Mouse (Mus musculus): ENCODE measurements at regions not wholly inside any gene's neighbourhood (a gene's known extent, or its start where the extent isn't known, plus 50 kb on each side); places are given as distances from the start of the nearest gene placed in this dataset.

DNA sequence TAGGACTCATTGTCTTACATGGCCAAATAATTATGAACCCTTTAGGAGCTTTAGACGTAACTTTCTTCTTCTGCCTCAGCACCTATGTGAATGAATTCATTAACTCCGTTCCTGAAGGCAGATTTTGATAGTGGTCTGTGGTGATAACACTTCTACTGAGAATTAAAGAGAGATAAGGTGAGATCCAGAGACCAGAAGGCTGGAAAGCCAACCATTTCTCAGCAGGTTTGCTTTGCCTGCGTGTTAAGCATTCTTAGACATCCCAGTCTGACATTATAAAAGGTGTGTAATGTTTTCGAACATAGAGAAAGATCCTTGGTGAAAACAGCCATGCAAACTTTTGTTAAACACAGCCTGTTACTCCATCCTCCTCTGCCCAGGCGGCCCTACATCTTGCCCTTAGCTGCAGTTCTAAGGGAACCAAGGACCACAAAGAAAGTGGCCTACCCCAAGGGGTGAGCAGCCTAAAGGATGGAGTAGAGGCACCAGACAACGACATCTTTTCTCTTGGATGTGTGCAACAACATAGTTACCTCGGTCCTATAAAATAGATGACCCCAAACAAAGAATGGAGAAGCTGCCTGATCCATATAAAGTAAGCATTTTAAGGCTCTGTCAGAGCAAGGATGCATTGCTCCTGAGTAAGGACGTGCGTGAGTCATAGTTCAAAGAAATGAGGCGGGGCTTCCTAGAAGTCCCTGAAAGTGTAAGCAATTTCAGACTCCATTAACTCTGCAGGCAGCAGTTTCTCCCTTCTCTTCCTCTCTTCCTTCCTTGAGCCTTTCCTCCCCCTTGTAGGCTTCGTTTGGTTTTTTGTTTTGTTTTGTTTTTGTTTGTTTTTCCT, 55.1 kb upstream of the Xpr1 start:
- Histone ChIP-seq H3K4me3 (ENCODE audit: insufficient read depth, low read length) (no peak overlapping the region), H3K4me1 (ENCODE audit: control insufficient read depth, insufficient read depth, low read length) (peaks cover 44% of the 10 kb centered on the region), H3K27ac (ENCODE audit: insufficient read depth, low read depth, low read length) (no peak overlapping the region)
- TF ChIP-seq POLR2A (IDR thresholded peaks at IDR 0.05; ENCODE audit: borderline replicate concordance, low read depth, low read length) (no peak), CTCF (IDR thresholded peaks at IDR 0.05; ENCODE audit: low read depth, low read length) (no peak)

- Histone ChIP-seq H3K4me1 (ENCODE audit: control insufficient read depth, insufficient read depth, low read length) (peaks cover 44% of the 10 kb centered on the region), H3K4me3 (ENCODE audit: insufficient read depth, low read length) (no peak overlapping the region), H3K27ac (ENCODE audit: insufficient read depth, low read depth, low read length) (no peak overlapping the region)
- TF ChIP-seq POLR2A (IDR thresholded peaks at IDR 0.05; ENCODE audit: borderline replicate concordance, low read depth, low read length) (no peak), CTCF (IDR thresholded peaks at IDR 0.05; ENCODE audit: low read depth, low read length) (no peak)
Measured at GRCm38 (mm10) chr1:155472956-155473646, 55.9 kb upstream of the Xpr1 start.

GRCm38 (mm10) chr1:155474973-155475372, 57.8 kb upstream of the Xpr1 start:
- peaks cover 44% of the 10 kb centered on the region for H3K4me1 ChIP-seq (ENCODE audit: control insufficient read depth, insufficient read depth, low read length)
- no peak for TF ChIP-seq POLR2A (IDR thresholded peaks at IDR 0.05; ENCODE audit: borderline replicate concordance, low read depth, low read length)
- TF ChIP-seq CTCF (IDR thresholded peaks at IDR 0.05; ENCODE audit: low read depth, low read length): no peak
- H3K27ac ChIP-seq (ENCODE audit: insufficient read depth, low read depth, low read length): no peak overlapping the region
- H3K4me3 ChIP-seq (ENCODE audit: insufficient read depth, low read length): no peak overlapping the region

- H3K27ac ChIP-seq (ENCODE audit: insufficient read depth, low read depth, low read length): no peak overlapping the region
- H3K4me1 ChIP-seq (ENCODE audit: control insufficient read depth, insufficient read depth, low read length): peaks cover 36% of the 10 kb centered on the region
- no peak overlapping the region for H3K4me3 ChIP-seq (ENCODE audit: insufficient read depth, low read length)
- TF ChIP-seq CTCF (IDR thresholded peaks at IDR 0.05; ENCODE audit: low read depth, low read length): no peak
- TF ChIP-seq POLR2A (IDR thresholded peaks at IDR 0.05; ENCODE audit: borderline replicate concordance, low read depth, low read length): no peak
Measured at GRCm38 (mm10) chr1:155476237-155476636, 59.0 kb upstream of the Xpr1 start.

DNA sequence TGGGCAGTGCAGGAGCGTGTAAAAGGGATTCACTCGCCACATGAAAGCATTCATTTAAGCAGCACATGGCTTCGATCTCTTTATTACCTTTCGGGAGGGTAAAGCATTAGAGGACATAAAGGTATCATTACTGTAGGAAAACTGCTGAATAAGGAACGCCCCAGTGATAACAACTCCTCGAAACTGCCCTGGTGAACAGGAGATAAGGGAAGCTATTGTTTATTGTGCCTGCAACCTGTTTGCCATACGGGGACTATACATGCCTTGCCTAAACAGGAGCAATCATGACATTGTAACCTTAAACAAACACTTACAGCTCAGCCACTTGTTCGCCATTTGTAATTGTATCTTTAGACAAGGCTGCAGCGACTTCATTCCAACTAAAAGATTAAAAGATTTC, 64.9 kb upstream of the Xpr1 start:
- TF ChIP-seq POLR2A (IDR thresholded peaks at IDR 0.05; ENCODE audit: borderline replicate concordance, low read depth, low read length): no peak
- peaks cover 18% of the 10 kb centered on the region for H3K4me1 ChIP-seq (ENCODE audit: control insufficient read depth, insufficient read depth, low read length)
- no peak overlapping the region for H3K4me3 ChIP-seq (ENCODE audit: insufficient read depth, low read length)
- no peak overlapping the region for H3K27ac ChIP-seq (ENCODE audit: insufficient read depth, low read depth, low read length)

DNA sequence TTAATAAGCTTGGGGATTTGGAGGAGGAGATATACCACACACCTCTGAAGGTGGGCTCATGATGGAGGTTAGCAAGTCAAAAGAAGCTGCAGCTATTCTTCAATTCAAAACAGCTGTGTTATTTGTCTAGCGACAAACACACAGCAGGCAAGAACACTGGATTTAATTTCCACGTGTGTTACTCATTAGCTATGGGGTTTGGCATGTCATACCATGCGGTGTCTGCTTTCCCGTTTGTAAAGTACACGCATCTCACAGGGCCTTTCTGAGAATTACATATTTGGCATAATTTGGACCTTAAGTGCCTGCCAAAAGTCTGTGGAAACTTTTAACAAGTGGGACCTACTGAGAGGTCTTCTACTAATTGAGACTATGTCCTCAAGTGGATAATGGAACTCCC, 65.5 kb upstream of the Xpr1 start:
- TF ChIP-seq POLR2A (IDR thresholded peaks at IDR 0.05; ENCODE audit: borderline replicate concordance, low read depth, low read length) (no peak), CTCF (IDR thresholded peaks at IDR 0.05; ENCODE audit: low read depth, low read length) (no peak)
- Histone ChIP-seq H3K27ac (ENCODE audit: insufficient read depth, low read depth, low read length) (no peak overlapping the region), H3K4me3 (ENCODE audit: insufficient read depth, low read length) (no peak overlapping the region), H3K4me1 (ENCODE audit: control insufficient read depth, insufficient read depth, low read length) (peaks cover 18% of the 10 kb centered on the region)

DNA sequence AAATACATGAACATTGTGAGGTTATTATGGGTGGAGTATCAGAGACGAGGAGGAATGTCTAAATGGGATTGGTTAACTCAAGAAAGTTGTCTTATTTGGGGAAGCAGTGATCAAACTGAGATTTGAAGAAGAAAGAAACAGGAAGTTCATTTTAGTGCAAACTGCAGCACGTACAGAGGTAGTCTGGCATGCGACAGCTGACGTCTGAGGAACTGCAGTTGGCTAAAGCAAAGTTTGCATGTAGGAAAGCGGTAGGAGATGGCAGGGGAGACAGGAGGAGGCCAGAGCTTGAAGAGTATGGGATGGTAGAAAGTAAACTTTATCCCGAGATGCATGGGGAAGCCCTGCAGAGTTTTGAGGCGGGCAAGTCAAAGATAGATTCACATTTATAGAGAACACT, 66.5 kb upstream of the Xpr1 start:
- Histone ChIP-seq H3K4me3 (ENCODE audit: insufficient read depth, low read length) (no peak overlapping the region), H3K27ac (ENCODE audit: insufficient read depth, low read depth, low read length) (peak overlapping the region; percentile 46), H3K4me1 (ENCODE audit: control insufficient read depth, insufficient read depth, low read length) (peaks cover 18% of the 10 kb centered on the region)
- TF ChIP-seq CTCF (IDR thresholded peaks at IDR 0.05; ENCODE audit: low read depth, low read length) (no peak), POLR2A (IDR thresholded peaks at IDR 0.05; ENCODE audit: borderline replicate concordance, low read depth, low read length) (no peak)

GRCm38 (mm10) chr1:155487796-155488195, 70.1 kb upstream of the Acbd6 start:
- Histone ChIP-seq H3K4me3 (ENCODE audit: insufficient read depth, low read length) (no peak overlapping the region), H3K27ac (ENCODE audit: insufficient read depth, low read depth, low read length) (no peak overlapping the region), H3K4me1 (ENCODE audit: control insufficient read depth, insufficient read depth, low read length) (peaks cover 18% of the 10 kb centered on the region)
- no peak for TF ChIP-seq CTCF (IDR thresholded peaks at IDR 0.05; ENCODE audit: low read depth, low read length)
- no peak for TF ChIP-seq POLR2A (IDR thresholded peaks at IDR 0.05; ENCODE audit: borderline replicate concordance, low read depth, low read length)

DNA sequence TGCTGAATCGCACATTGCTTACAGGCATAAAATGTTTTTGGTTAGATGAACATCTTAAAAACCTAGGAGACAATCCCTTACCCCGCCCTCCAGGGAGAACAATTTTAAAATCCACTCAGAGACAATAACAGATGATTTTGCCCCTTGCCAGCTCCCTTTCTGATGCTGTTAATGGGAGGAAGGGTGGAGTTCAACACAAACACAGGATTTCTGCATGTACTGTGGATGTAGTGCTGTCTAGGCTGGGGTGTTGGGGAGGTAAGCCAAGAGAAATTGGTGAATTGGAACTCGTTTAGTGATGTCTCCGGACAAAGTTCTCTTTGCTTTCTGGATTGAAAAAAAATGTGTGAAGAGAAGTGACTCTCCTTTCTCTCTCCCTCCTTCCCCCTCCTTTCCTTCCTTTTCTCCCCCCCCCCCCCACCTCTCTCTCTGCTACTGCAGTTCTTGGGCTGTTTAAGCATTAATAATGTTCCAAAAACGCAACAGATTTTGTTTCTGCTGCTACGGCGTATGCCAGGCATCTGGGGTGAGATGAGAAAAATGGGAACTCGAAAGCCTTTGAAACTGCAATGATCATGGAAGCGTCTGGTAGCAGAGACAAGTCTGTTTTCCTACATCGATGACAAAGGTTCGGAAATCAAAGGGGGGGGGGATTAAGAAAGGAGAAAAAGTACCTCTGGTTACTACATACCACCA, 68.8 kb upstream of the Acbd6 start:
- TF ChIP-seq POLR2A (IDR thresholded peaks at IDR 0.05; ENCODE audit: borderline replicate concordance, low read depth, low read length) (no peak), CTCF (IDR thresholded peaks at IDR 0.05; ENCODE audit: low read depth, low read length) (no peak)

DNA sequence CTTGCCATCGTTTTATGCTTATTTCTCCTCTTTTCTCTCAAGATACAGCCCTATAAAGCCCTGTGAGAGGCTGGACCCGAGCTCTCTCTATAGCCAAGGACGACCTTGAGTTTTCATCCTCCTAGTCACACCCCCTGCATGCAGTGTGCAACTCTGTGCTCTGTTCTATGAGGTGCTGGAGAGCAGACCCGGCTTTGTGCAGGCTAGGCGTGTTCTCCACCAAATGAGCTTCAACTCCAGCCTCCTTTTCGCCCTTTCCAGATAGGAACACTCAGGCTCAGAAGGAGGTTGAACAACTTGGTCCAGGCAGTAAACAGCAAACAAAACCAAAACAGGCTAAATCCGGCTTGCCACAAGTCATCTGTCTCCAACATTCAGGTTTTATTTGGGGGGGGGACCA, 67.8 kb upstream of the Acbd6 start:
- Histone ChIP-seq H3K4me3 (ENCODE audit: insufficient read depth, low read length) (no peak overlapping the region), H3K4me1 (ENCODE audit: control insufficient read depth, insufficient read depth, low read length) (peaks cover 18% of the 10 kb centered on the region)
- TF ChIP-seq POLR2A (IDR thresholded peaks at IDR 0.05; ENCODE audit: borderline replicate concordance, low read depth, low read length) (no peak), CTCF (IDR thresholded peaks at IDR 0.05; ENCODE audit: low read depth, low read length) (no peak)

More for the DNA sequence above, 68.8 kb upstream of the Acbd6 start:
- H3K27ac ChIP-seq (ENCODE audit: insufficient read depth, low read depth, low read length): no peak overlapping the region
- peaks cover 20% of the 10 kb centered on the region for H3K4me1 ChIP-seq (ENCODE audit: control insufficient read depth, insufficient read depth, low read length)
- no peak overlapping the region for H3K4me3 ChIP-seq (ENCODE audit: insufficient read depth, low read length)

More for the DNA sequence above, 67.8 kb upstream of the Acbd6 start:
- no peak overlapping the region for H3K27ac ChIP-seq (ENCODE audit: insufficient read depth, low read depth, low read length)
